ENCODE assay signal across 9 mouse cellular contexts in the genomic region with DNA sequence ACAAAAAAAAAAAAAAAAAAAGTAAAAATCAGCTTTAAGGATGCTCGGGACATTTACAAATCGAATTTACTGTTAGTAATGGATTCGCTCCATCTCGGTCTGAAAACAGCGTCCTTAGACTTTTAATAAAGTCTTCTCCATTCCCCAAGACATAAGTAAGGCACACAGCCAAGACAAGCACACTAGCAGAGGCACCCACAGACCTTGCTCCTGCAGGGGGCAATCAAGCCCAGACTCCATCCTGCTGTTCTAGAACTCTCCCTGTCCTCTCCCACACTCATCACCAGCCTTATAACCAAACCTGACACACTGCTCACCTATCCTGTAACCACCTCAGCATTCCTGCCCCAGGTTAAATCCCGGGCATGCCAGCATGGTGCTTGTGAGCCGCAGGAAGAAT. TPM values are rescaled to one million over a fixed set of nuclear protein-coding genes. Genes with fewer than 3 reads are reported as not detected.
DNase-seq lines count a peak whose midpoint lies in the region; ATAC-seq lines count a peak whose summit lies in the region.
"Had no signal": no experiment of that assay in that cellular context is flagged by ENCODE, and none has a peak within 500 bp of the region (broad histone marks: within the 10 kb centered on the region; RNA-seq: fewer than 3 reads in every experiment).

No protein-coding gene starts in this region.

- DNase-seq in hindbrain, embryonic 10.5 days (ENCODE audit: low spot score) = no peak
- DNase-seq in spleen, postnatal 36 days (ENCODE audit: low spot score in 2 of 2) = no peak
- DNase-seq in layer of hippocampus, postnatal 36 days = no peak
- no peak for DNase-seq in layer of hippocampus, adult 18-20 months (ENCODE audit: low spot score in 2 of 2)

- H3K4me1 ChIP-seq in hindbrain, embryonic 12.5 days = peaks cover 25% of the 10 kb centered on the region
- H3K4me1 ChIP-seq in hindbrain, embryonic 10.5 days (replicated peaks) = peaks cover 17% of the 10 kb centered on the region
- peaks cover 15% of the 10 kb centered on the region for H3K4me1 ChIP-seq in heart, embryonic 11.5 days (ENCODE audit: control insufficient read depth, insufficient read depth, low read length)
- H3K4me1 ChIP-seq in kidney, embryonic 14.5 days (ENCODE audit: control insufficient read depth, insufficient read depth, low read length) = peaks cover 4% of the 10 kb centered on the region; the same call in 1 of the 2 replicates
- peaks cover 50% of the 10 kb centered on the region for H3K4me1 ChIP-seq in neural tube, embryonic 13.5 days (replicated peaks)

- no peaks in the 10 kb centered on the region for H3K36me3 ChIP-seq in hindbrain, embryonic 12.5 days
- H3K36me3 ChIP-seq in hindbrain, embryonic 10.5 days = no peaks in the 10 kb centered on the region
- no peaks in the 10 kb centered on the region for H3K36me3 ChIP-seq in heart, embryonic 11.5 days (ENCODE audit: control insufficient read depth, insufficient read depth, low read length)
- H3K36me3 ChIP-seq in kidney, embryonic 14.5 days (ENCODE audit: control insufficient read depth, insufficient read depth, low read length) = no peaks in the 10 kb centered on the region
- no peaks in the 10 kb centered on the region for H3K36me3 ChIP-seq in neural tube, embryonic 13.5 days

- H3K4me3 ChIP-seq in hindbrain, embryonic 12.5 days = no peak overlapping the region
- H3K4me3 ChIP-seq in hindbrain, embryonic 10.5 days = no peak overlapping the region
- no peak overlapping the region for H3K4me3 ChIP-seq in heart, embryonic 11.5 days (ENCODE audit: low read depth, low read length)
- H3K4me3 ChIP-seq in kidney, embryonic 14.5 days (ENCODE audit: low read length) = no peak overlapping the region
- no peak overlapping the region for H3K4me3 ChIP-seq in neural tube, embryonic 13.5 days

- H3K4me2 ChIP-seq in hindbrain, embryonic 12.5 days (replicated peaks) = no peak overlapping the region
- no peak overlapping the region for H3K4me2 ChIP-seq in heart, embryonic 11.5 days
- H3K4me2 ChIP-seq in kidney, embryonic 14.5 days (replicated peaks; ENCODE audit: low read depth, low read length) = no peak overlapping the region
- no peak overlapping the region for H3K4me2 ChIP-seq in neural tube, embryonic 13.5 days

- 71% methylated on average over 7 of the region's 7 CpGs for WGBS in hindbrain, embryonic 12.5 days
- WGBS in hindbrain, embryonic 10.5 days = 82% methylated on average over 7 of the region's 7 CpGs
- 71% methylated on average over 7 of the region's 7 CpGs for WGBS in heart, embryonic 11.5 days (ENCODE audit: insufficient replicate concordance)
- 42% methylated on average over 7 of the region's 7 CpGs for WGBS in kidney, embryonic 14.5 days
- 72% methylated on average over 7 of the region's 7 CpGs for WGBS in neural tube, embryonic 13.5 days

- no peak overlapping the region for H3K9ac ChIP-seq in hindbrain, embryonic 12.5 days
- H3K9ac ChIP-seq in heart, embryonic 11.5 days (ENCODE audit: low read depth, low read length) = no peak overlapping the region; the same call in 1 of the 2 replicates
- H3K9ac ChIP-seq in kidney, embryonic 14.5 days (ENCODE audit: low read depth, low read length) = no peak overlapping the region
- H3K9ac ChIP-seq in neural tube, embryonic 13.5 days = no peak overlapping the region
- H3K9ac ChIP-seq: liver, embryonic 14.5 days had no signal

- no peaks in the 10 kb centered on the region for H3K27me3 ChIP-seq in hindbrain, embryonic 12.5 days
- H3K27me3 ChIP-seq in hindbrain, embryonic 10.5 days (ENCODE audit: insufficient read depth, poor library complexity, severe bottlenecking) = no peaks in the 10 kb centered on the region
- H3K27me3 ChIP-seq in heart, embryonic 11.5 days (ENCODE audit: control insufficient read depth, insufficient read depth, low read length) = no peaks in the 10 kb centered on the region
- no peaks in the 10 kb centered on the region for H3K27me3 ChIP-seq in kidney, embryonic 14.5 days (ENCODE audit: control insufficient read depth, insufficient read depth, low read length)
- H3K27me3 ChIP-seq in neural tube, embryonic 13.5 days = no peaks in the 10 kb centered on the region

- no peaks in the 10 kb centered on the region for H3K9me3 ChIP-seq in hindbrain, embryonic 12.5 days (replicated peaks)
- no peaks in the 10 kb centered on the region for H3K9me3 ChIP-seq in hindbrain, embryonic 10.5 days
- H3K9me3 ChIP-seq in heart, embryonic 11.5 days (replicated peaks; ENCODE audit: control insufficient read depth, low read length) = no peaks in the 10 kb centered on the region
- H3K9me3 ChIP-seq in kidney, embryonic 14.5 days (ENCODE audit: control insufficient read depth, low read length) = no peaks in the 10 kb centered on the region
- H3K9me3 ChIP-seq in neural tube, embryonic 13.5 days = no peaks in the 10 kb centered on the region

- ATAC-seq in hindbrain, embryonic 12.5 days (ENCODE audit: low FRiP score) = no peak
- no peak for ATAC-seq in heart, embryonic 11.5 days (replicated peaks; ENCODE audit: insufficient number of reproducible peaks, low FRiP score, low TSS enrichment)
- ATAC-seq in kidney, embryonic 14.5 days (ENCODE audit: low FRiP score, low TSS enrichment) = peak; percentile 61
- ATAC-seq in neural tube, embryonic 13.5 days (ENCODE audit: low read depth) = no peak

- H3K27ac ChIP-seq in hindbrain, embryonic 12.5 days = peak overlapping the region; percentile 60
- no peak overlapping the region for H3K27ac ChIP-seq in hindbrain, embryonic 10.5 days
- H3K27ac ChIP-seq in heart, embryonic 11.5 days (ENCODE audit: low read depth, low read length) = peak overlapping the region; percentile 46; the same call in 1 of the 2 replicates
- H3K27ac ChIP-seq in kidney, embryonic 14.5 days (ENCODE audit: low read depth, low read length) = peak overlapping the region; percentile 71; the same call in 1 of the 2 replicates
- peak overlapping the region; percentile 80 for H3K27ac ChIP-seq in neural tube, embryonic 13.5 days (replicated peaks)
- H3K27ac ChIP-seq: liver, embryonic 14.5 days had no signal

RNA-seq across cellular contexts. Expression of gene Tmtc1, which starts 52.9 kb away (rescaled TPM):
- polyA plus RNA-seq in hindbrain, embryonic 12.5 days (2016; fragmentation: Nextera tagmentation; extraction: Ambion mirVana) = 2.0 and 3.0 TPM in 2 replicates
- 0.61 and 1.3 TPM in 2 replicates for polyA plus RNA-seq in hindbrain, embryonic 10.5 days (2016; fragmentation: Nextera tagmentation; extraction: Ambion mirVana)
- 1.4 and 2.7 TPM in 2 replicates for polyA plus RNA-seq in heart, embryonic 11.5 days (2014; fragmentation: Nextera tagmentation; extraction: Ambion mirVana)
- polyA plus RNA-seq in kidney, embryonic 14.5 days (2014; fragmentation: Nextera tagmentation; extraction: Ambion mirVana) = 1.4 and 2.5 TPM in 2 replicates
- polyA plus RNA-seq in neural tube, embryonic 13.5 days (2015; fragmentation: Nextera tagmentation; extraction: Ambion mirVana) = 2.2 and 4.1 TPM in 2 replicates
- total RNA-seq in layer of hippocampus, postnatal 36 days (2021) = 10 to 100 TPM; 36.9 to 43.8 TPM
- 10 to 100 TPM; 35.6 to 38.5 TPM for total RNA-seq in layer of hippocampus, adult 18-20 months (2021)
